33 mouse cellular contexts compared by ENCODE assay signal in genomic region chr15:83840950-83841719, GRCm38 (mm10).
DNase-seq lines count a peak whose midpoint lies in the region; ATAC-seq lines count a peak whose summit lies in the region.
"Had no signal": no experiment of that assay in that cellular context is flagged by ENCODE, and none has a peak within 500 bp of the region (broad histone marks: within the 10 kb centered on the region; RNA-seq: fewer than 3 reads in every experiment).

No protein-coding gene starts in this region.

- no peak overlapping the region for H3K4me2 ChIP-seq in midbrain, embryonic 14.5 days (ENCODE audit: low read length)
- H3K4me2 ChIP-seq: forebrain, embryonic 12.5 days; heart, embryonic 15.5 days; hindbrain, embryonic 13.5 days; limb, embryonic 15.5 days; liver, embryonic 13.5 days; midbrain, embryonic 12.5 days; neural tube, embryonic 13.5 days had no signal

- no peaks in the 10 kb centered on the region; the same call in 1 of the 2 replicates for H3K27me3 ChIP-seq in midbrain, embryonic 14.5 days (ENCODE audit: control insufficient read depth, insufficient read depth, low read length)
- H3K27me3 ChIP-seq: limb, embryonic 15.5 days; liver, embryonic 13.5 days had no signal

- DNase-seq in cerebellum, postnatal 10 days: peak; percentile 53 to 54
- no peak for DNase-seq in cerebellum, postnatal 36 days
- peak; percentile 39 for DNase-seq in layer of hippocampus, adult 11-12 months (ENCODE audit: low spot score)
- DNase-seq in layer of hippocampus, adult 18-20 months (ENCODE audit: low spot score in 2 of 2): no peak
- DNase-seq in left cerebral cortex, adult 9 months (ENCODE audit: low spot score in 2 of 2): peak; percentile 33 to 77
- no peak for DNase-seq in left cerebral cortex, postnatal 4 days
- DNase-seq in right cerebral cortex, postnatal 4 days: peak; percentile 19
- DNase-seq in midbrain, embryonic 14.5 days: no peak
- DNase-seq: adrenal gland, adult 2 months; adrenal gland, postnatal 36 days; cerebellum, adult 8-10 months; gastrocnemius, postnatal 14 days; heart, postnatal 36 days; kidney, adult 8-10 months; kidney, postnatal 4 days; layer of hippocampus, postnatal 36 days; liver, embryonic 13.5 days; lung, adult 18-20 months; lung, postnatal 4 days; thymus, postnatal 4 days had no signal

- H3K9ac ChIP-seq in midbrain, embryonic 14.5 days (replicated peaks; ENCODE audit: low read length): no peak overlapping the region
- H3K9ac ChIP-seq: forebrain, embryonic 12.5 days; heart, embryonic 15.5 days; hindbrain, embryonic 13.5 days; limb, embryonic 15.5 days; liver, embryonic 13.5 days; midbrain, embryonic 12.5 days; neural tube, embryonic 13.5 days had no signal

- no peak overlapping the region for H3K4me3 ChIP-seq in midbrain, embryonic 14.5 days (replicated peaks; ENCODE audit: low read depth, low read length)
- H3K4me3 ChIP-seq: erythroblast, embryonic 14.5 days; forebrain, embryonic 12.5 days; heart, embryonic 15.5 days; hindbrain, embryonic 13.5 days; limb, embryonic 10.5 days; limb, embryonic 15.5 days; liver, embryonic 13.5 days; megakaryocyte, embryonic 14.5 days; midbrain, embryonic 12.5 days; neural tube, embryonic 13.5 days had no signal

- WGBS in midbrain, embryonic 14.5 days: 83% methylated on average over 10 of the region's 10 CpGs

- intact Hi-C loops in left cerebral cortex, postnatal 4 days (cut with DNase I): loop anchor here (5.0 to 10.0 kb wide), 3 partner anchors 44 to 154 kb away; no protein-coding TSS in a partner anchor

- peaks cover 21% of the 10 kb centered on the region for H3K4me1 ChIP-seq in midbrain, embryonic 14.5 days (ENCODE audit: control insufficient read depth, insufficient read depth, low read length)
- H3K4me1 ChIP-seq: limb, embryonic 15.5 days; liver, embryonic 13.5 days; megakaryocyte, embryonic 14.5 days had no signal

- H3K36me3 ChIP-seq in midbrain, embryonic 14.5 days (ENCODE audit: control insufficient read depth, insufficient read depth, low read length): no peaks in the 10 kb centered on the region
- H3K36me3 ChIP-seq: heart, embryonic 15.5 days; hindbrain, embryonic 13.5 days; limb, embryonic 10.5 days; limb, embryonic 15.5 days; liver, embryonic 13.5 days; midbrain, embryonic 12.5 days; neural tube, embryonic 13.5 days had no signal

- no peak for ATAC-seq in midbrain, embryonic 14.5 days (ENCODE audit: low FRiP score, low TSS enrichment)
- ATAC-seq: activated CD4-positive, CD25-positive, alpha-beta regulatory T cell, adult 4 months; intestine, embryonic 16.5 days; lung, postnatal 0 days had no signal

- no peak overlapping the region for H3K27ac ChIP-seq in midbrain, embryonic 14.5 days (replicated peaks; ENCODE audit: low read depth, low read length)
- H3K27ac ChIP-seq: forebrain, embryonic 12.5 days; heart, embryonic 15.5 days; hindbrain, embryonic 13.5 days; kidney, postnatal 0 days; limb, embryonic 10.5 days; limb, embryonic 15.5 days; liver, embryonic 13.5 days; midbrain, embryonic 12.5 days; neural tube, embryonic 13.5 days had no signal

- H3K9me3 ChIP-seq in midbrain, embryonic 14.5 days (ENCODE audit: control insufficient read depth, low read length): no peaks in the 10 kb centered on the region
- H3K9me3 ChIP-seq: forebrain, embryonic 12.5 days; heart, embryonic 15.5 days; hindbrain, embryonic 13.5 days; limb, embryonic 10.5 days; limb, embryonic 15.5 days; liver, embryonic 13.5 days; midbrain, embryonic 12.5 days; neural tube, embryonic 13.5 days had no signal

Comparison
In these comparisons a context has a peak if more than half of its experiments do, and no peak if none do; other contexts are left out.
1. DNase-seq: peak in cerebellum, postnatal 10 days (2 of 2), layer of hippocampus, adult 11-12 months (single experiment), left cerebral cortex, adult 9 months (2 of 2) and right cerebral cortex, postnatal 4 days (single experiment); none in cerebellum, postnatal 36 days (0 of 2), layer of hippocampus, adult 18-20 months (0 of 2), left cerebral cortex, postnatal 4 days (single experiment) and midbrain, embryonic 14.5 days (single experiment).